Mouse (Mus musculus) G1E (cell line): ENCODE data around the gene Rab3b.

Source experiments
- CTCF ChIP-seq: IDR thresholded peaks from 2 replicates; pipeline ENCODE4 v1.5.1; 2012; ENCODE audit warnings: low read depth, low read length, inconsistent platforms, mixed read lengths
- GATA1 ChIP-seq: IDR thresholded peaks from 2 replicates; pipeline ENCODE4 v1.6.1; 2012; ENCODE audit warnings: borderline replicate concordance, low read length, inconsistent platforms, mixed read lengths
- GATA2 ChIP-seq: IDR thresholded peaks from 2 replicates; pipeline ENCODE4 v1.6.1; 2012; ENCODE audit warnings: low read depth, low read length, inconsistent platforms, borderline replicate concordance
- POLR2AphosphoS5 ChIP-seq: IDR thresholded peaks from 2 replicates; pipeline ENCODE4 v1.6.1; 2012; ENCODE audit warnings: low read depth, low read length, inconsistent platforms; ENCODE audit not compliant: insufficient replicate concordance
- TAL1 ChIP-seq: conservative IDR thresholded peaks from 2 replicates; pipeline ENCODE4 v1.6.1; 2012; ENCODE audit warnings: low read depth, low read length, inconsistent platforms, mixed read lengths

DNA sequence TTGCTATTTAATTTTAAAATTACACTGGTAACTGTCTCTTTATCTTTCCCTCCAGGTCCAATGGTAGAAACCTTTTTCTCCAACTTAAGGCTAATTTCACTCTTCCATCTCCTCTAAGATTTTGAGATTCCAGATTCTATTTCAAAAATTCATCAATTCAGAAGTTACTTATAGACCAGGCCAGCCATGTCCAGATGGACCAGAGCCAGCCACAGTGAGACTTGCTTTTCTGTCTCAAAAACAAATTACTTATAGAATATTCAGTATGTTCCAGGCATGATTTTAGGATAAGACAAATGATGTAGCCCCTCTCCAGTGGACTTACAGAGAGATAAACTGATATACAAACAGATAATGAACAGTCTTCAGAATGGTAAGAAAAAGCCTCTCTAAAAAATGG lies 112.9 kb downstream of the Rab3b start:
- TF ChIP-seq GATA1: no peak
- TF ChIP-seq CTCF: no peak
- TF ChIP-seq POLR2AphosphoS5: no peak
- TF ChIP-seq GATA2: no peak
- no peak for TF ChIP-seq TAL1
